Mouse (Mus musculus) testis, adult 2 months (tissue): ENCODE measurements around the gene Marveld1. TPM values are rescaled to one million over a fixed set of nuclear protein-coding genes. Genes with fewer than 3 reads are reported as not detected.
A peak's percentile ranks its signal among the peaks of the same experiment; 100 is the strongest.

Experiments used
- H3K27ac ChIP-seq: fragments of 200-500 bp; 2 replicates; pipeline ENCODE4 v1.5.1; 2012; ENCODE audit warnings: low read depth, low read length; ENCODE audit not compliant: control insufficient read depth, insufficient read depth
- H3K27me3 ChIP-seq: fragments of 200-500 bp; 2 replicates; pipeline ENCODE4 v1.6.1; 2012; ENCODE audit warnings: mild to moderate bottlenecking, low read length, moderate library complexity; ENCODE audit not compliant: control insufficient read depth, insufficient read depth
- H3K36me3 ChIP-seq: fragments of 200-500 bp; 2 replicates; pipeline ENCODE4 v1.6.1; 2012; ENCODE audit warnings: mild to moderate bottlenecking, low read length; ENCODE audit not compliant: control insufficient read depth, insufficient read depth
- H3K4me1 ChIP-seq: fragments of 200-500 bp; 2 replicates; pipeline ENCODE4 v1.6.1; 2012; ENCODE audit warnings: low read length; ENCODE audit not compliant: control insufficient read depth, insufficient read depth
- H3K4me3 ChIP-seq: fragments of 200-500 bp; 2 replicates; pipeline ENCODE4 v1.5.1; 2012; ENCODE audit warnings: low read depth, mild to moderate bottlenecking, low read length, moderate library complexity, mixed read lengths; ENCODE audit not compliant: control insufficient read depth
- CTCF ChIP-seq: fragments of 200-500 bp; IDR thresholded peaks from 2 replicates; pipeline ENCODE4 v1.5.1; 2012; ENCODE audit warnings: low read depth, mild to moderate bottlenecking, inconsistent platforms, low read length, moderate library complexity; ENCODE audit not compliant: control insufficient read depth, insufficient read depth, insufficient replicate concordance
- POLR2A ChIP-seq: fragments of 200-500 bp; IDR thresholded peaks from 2 replicates; pipeline ENCODE4 v1.6.1; 2012; ENCODE audit warnings: low read depth, mild to moderate bottlenecking, inconsistent platforms, low read length, moderate library complexity; ENCODE audit not compliant: control insufficient read depth
- polyA plus RNA-seq: library from polyadenylated mRNA; depleted of rRNA; stranded (reverse); fragments of >200 nt; gene quantifications from 2 replicates; pipeline ENCODE4 v1.2.3, GENCODE M21; 2012

Gene Marveld1
- polyA plus RNA-seq, 1 experiment: 5.5 TPM

DNA sequence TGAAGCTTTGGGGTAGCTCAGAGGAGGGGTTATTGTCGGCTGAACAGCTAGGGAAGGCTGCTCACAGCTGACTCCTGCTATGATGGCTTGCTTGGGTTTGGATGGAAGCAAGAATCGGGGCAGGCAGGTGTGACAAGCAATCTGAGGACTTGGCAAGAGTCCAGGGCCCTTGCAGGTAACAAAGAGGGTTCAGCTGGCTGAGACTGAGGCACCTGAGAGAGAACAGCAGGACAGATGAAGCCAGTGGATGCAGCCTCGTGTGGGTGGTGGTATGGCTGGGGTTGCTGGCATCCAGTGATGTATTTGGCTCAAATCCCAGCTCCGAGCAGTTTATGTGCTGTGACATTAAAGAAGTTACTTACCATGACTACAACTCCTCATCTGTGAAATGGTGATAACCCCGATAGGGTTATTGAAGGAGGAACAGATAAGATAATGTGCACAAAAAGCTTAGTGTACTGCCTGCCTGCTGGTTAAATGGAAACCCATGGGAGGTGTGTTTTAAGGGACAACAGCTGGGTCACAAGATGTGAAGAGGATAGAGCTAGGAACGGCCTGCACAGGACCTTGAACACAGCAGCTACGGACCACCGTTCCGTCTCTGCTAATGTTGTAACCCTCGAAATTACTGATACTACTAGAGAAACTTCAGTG, 22.2 kb downstream of the Marveld1 start:
- Histone ChIP-seq H3K4me3 (no peak overlapping the region), H3K27me3 (no peaks in the 10 kb centered on the region), H3K36me3 (no peaks in the 10 kb centered on the region), H3K27ac (peak overlapping the region; percentile 23; the same call in 1 of the 2 replicates), H3K4me1 (peaks cover 15% of the 10 kb centered on the region)
- no peak for TF ChIP-seq POLR2A
- no peak for TF ChIP-seq CTCF

DNA sequence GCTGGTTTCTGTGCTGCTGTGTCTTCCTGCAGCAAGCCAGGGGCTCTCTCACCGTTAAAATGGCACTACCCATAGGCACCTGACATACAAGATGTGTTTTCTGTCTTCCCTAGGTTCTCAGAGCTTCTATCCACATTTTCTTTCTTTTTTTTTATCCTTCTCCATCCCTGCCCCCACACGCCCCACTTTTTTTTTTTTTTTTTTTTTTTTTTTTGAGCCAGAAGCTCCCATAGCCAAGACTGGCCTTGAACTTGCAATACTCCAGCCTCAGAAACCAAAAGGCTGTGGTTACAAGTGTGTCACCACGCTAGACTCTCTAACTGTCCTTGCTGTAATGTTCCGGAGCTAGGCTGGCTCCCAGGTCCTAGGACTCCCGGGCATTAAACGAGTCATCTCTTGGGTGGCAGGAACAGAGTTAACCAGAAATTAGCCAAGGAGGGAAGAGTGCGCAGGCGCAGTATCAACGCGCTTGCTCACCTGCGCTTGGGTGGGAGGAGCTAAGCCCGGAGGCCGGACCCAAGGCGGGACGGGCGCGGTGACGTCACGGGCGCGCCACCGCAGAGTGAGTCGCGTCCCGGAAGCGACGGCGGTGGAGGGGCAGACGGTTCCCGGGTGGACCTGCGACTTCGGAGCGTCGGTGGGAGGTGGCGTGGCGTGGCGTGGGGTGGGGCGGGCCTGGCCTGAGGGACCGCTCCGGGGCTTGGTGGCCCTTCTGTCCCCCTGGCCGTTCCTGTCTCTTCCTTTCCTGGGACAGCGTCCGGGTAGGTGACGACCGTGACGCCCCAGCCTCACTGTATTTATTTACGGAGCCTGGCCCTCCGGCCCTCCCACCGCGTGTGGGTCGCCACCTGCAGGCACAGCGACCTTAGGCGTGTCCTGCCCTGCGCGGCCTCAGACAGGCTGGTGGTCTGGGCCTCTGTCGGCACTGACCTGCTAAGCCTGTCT, 23.1 kb downstream of the Marveld1 start:
- Histone ChIP-seq H3K27ac (peak overlapping the region; percentile 76), H3K36me3 (no peaks in the 10 kb centered on the region), H3K4me1 (peaks cover 13% of the 10 kb centered on the region), H3K27me3 (no peaks in the 10 kb centered on the region), H3K4me3 (peak overlapping the region; percentile 94)
- peak; percentile 91 for TF ChIP-seq POLR2A
- TF ChIP-seq CTCF: no peak

DNA sequence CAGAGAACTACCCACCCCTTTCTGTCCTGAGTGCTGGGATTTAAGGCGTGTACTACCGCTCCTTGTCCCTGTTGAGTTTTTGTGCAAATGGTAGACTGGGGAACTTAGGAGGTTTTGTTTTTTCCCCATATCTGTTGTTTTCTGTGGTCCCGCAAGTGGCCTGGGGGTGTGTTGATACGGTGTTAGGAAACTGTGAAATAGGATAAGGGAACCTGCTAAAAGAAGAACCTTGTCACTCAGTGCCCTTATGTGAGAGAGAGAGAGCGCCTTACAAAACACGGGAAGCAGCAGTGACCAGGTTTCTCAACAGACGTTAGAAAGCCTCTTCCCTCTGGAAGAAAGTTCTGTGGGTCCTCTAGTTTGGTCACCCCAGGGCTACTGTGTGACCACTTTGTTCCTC, 29.6 kb downstream of the Marveld1 start:
- Histone ChIP-seq H3K27ac (no peak overlapping the region), H3K27me3 (no peaks in the 10 kb centered on the region), H3K4me1 (no peaks in the 10 kb centered on the region; the same call in 1 of the 2 replicates), H3K36me3 (no peaks in the 10 kb centered on the region; the same call in none of the 2 replicates), H3K4me3 (no peak overlapping the region)
- TF ChIP-seq CTCF: no peak
- TF ChIP-seq POLR2A: no peak

DNA sequence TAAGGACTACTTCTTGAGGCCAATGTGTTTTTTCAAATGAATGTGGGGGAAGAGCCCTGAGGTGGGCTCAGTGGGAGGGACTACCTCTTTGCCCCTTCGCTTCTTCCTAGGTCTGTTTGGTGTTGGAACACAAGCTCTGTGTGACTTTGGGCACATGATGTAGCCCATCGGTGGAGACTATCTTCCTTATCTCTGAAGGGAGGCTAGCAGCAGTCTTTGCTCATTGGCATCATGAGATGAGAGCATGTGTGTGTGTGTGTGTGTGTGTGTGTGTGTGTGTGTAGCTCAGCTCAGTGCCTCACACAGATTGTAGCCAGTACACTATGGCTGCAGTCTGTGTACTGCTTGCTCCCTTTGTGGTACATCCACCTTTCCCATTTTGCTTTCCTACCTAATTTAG, 30.3 kb downstream of the Marveld1 start:
- TF ChIP-seq CTCF (no peak), POLR2A (no peak)
- no peaks in the 10 kb centered on the region for H3K27me3 ChIP-seq
- H3K4me3 ChIP-seq: no peak overlapping the region
- no peaks in the 10 kb centered on the region; the same call in none of the 2 replicates for H3K36me3 ChIP-seq
- H3K27ac ChIP-seq: no peak overlapping the region
- no peaks in the 10 kb centered on the region for H3K4me1 ChIP-seq

DNA sequence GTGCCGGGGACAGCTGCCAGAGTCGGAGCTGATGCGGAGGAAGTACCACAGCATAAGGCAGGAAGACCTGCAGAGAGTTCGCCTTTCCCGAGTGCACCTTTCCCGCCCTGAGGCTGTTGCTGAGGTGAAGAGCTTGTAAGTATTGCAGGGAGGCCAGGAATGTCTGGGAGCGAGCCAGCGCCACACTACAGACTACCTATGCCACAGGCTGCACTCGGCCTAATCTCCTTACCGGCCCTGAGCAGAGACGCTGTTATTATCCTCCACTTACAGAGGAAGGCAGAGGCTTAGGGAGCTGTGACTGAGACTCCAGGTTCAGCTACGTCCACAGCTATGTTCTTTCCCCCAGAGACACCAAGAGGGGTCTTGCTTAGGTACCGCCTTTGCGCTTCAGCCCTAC, 32.2 kb downstream of the Marveld1 start:
- TF ChIP-seq CTCF: no peak
- no peak for TF ChIP-seq POLR2A
- H3K4me1 ChIP-seq: no peaks in the 10 kb centered on the region
- peaks cover 2% of the 10 kb centered on the region for H3K36me3 ChIP-seq
- no peak overlapping the region for H3K4me3 ChIP-seq
- H3K27me3 ChIP-seq: no peaks in the 10 kb centered on the region
- no peak overlapping the region for H3K27ac ChIP-seq

DNA sequence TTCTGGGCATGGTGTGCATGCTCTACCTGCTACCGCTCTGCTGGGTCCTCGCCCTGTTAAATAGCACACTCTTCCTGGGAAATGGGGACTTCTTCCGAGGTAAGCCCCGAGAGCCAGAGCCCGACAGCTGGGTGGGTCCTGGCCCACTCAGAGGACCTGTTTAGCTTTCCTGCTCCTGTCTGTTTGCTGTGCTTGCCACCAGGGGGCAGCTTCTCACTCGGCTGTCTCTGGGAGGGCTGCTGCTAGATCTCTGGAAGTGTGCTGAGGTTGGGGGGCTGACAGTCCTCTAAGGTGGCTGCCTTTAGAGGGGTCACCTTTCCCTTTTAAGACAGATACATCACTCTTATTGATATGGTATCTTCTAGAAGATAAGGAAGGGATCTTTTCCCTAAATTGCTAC, 35.5 kb downstream of the Marveld1 start:
- H3K4me3 ChIP-seq: no peak overlapping the region
- no peaks in the 10 kb centered on the region for H3K27me3 ChIP-seq
- peak; percentile 40; the same call in 1 of the 2 replicates for TF ChIP-seq CTCF
- no peak for TF ChIP-seq POLR2A
- H3K27ac ChIP-seq: no peak overlapping the region
- H3K4me1 ChIP-seq: no peaks in the 10 kb centered on the region
- peaks cover 2% of the 10 kb centered on the region for H3K36me3 ChIP-seq

DNA sequence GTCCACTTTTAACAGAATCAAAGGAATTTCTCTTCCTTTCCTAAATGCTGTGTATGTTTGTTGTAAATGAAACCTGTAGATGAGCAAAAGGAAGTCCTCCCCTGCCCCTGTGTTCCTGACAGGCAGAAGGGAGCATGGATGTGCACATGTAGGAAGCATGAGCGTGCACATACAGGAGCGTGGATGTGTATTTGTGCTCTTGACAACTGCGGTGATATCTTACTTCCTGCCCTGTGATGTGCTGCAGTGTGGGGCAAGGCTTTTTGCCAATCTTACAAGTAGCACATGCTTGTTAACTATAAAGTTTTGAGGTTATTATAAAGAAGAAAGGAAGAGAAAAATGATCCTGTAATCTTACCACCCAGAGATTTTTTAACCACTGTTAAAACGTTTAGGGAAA, 42.5 kb downstream of the Marveld1 start:
- no peaks in the 10 kb centered on the region for H3K27me3 ChIP-seq
- no peaks in the 10 kb centered on the region; the same call in 1 of the 2 replicates for H3K36me3 ChIP-seq
- no peaks in the 10 kb centered on the region for H3K4me1 ChIP-seq

More for the DNA sequence above, 42.5 kb downstream of the Marveld1 start:
- no peak overlapping the region for H3K4me3 ChIP-seq
- no peak overlapping the region for H3K27ac ChIP-seq
- no peak for TF ChIP-seq CTCF
- no peak for TF ChIP-seq POLR2A
